9 mouse cellular contexts compared by ENCODE assay signal in genomic region chr3:157232723-157233122, GRCm38 (mm10).
DNase-seq lines count a peak whose midpoint lies in the region; ATAC-seq and TF ChIP-seq lines count a peak whose summit lies in the region.
"Had no signal": no experiment of that assay in that cellular context is flagged by ENCODE, and none has a peak within 500 bp of the region (broad histone marks: within the 10 kb centered on the region; RNA-seq: fewer than 3 reads in every experiment).

No protein-coding gene starts in this region.

- no peaks in the 10 kb centered on the region for H3K4me1 ChIP-seq in liver, embryonic 14.5 days (replicated peaks; ENCODE audit: control insufficient read depth in 2 of 2, insufficient read depth in 2 of 2, low read length in 1 of 2)
- H3K4me1 ChIP-seq in bone marrow, adult 2 months (ENCODE audit: control insufficient read depth, insufficient read depth, low read length) = no peaks in the 10 kb centered on the region
- H3K4me1 ChIP-seq in embryonic facial prominence, embryonic 14.5 days (ENCODE audit: control insufficient read depth, insufficient read depth, low read length) = no peaks in the 10 kb centered on the region
- H3K4me1 ChIP-seq: liver, embryonic 13.5 days had no signal

- no peak for DNase-seq in liver, embryonic 14.5 days (ENCODE audit: low read depth in 3 of 3, low spot score in 3 of 3)
- no peak for DNase-seq in liver
- DNase-seq in embryonic facial prominence, embryonic 14.5 days (ENCODE audit: low spot score) = peak; percentile 80
- peak; percentile 56 for DNase-seq in kidney, adult 9 months
- no peak for DNase-seq in spleen, adult 18-20 months
- DNase-seq: liver, embryonic 13.5 days had no signal

- no peak overlapping the region for H3K4me3 ChIP-seq in liver, embryonic 14.5 days (ENCODE audit: insufficient read depth in 1 of 2, low read depth in 2 of 2, low read length in 2 of 2)
- no peak overlapping the region for H3K4me3 ChIP-seq in bone marrow, adult 2 months (replicated peaks; ENCODE audit: control insufficient read depth, low read depth, low read length)
- no peak overlapping the region for H3K4me3 ChIP-seq in embryonic facial prominence, embryonic 14.5 days (ENCODE audit: low read depth, low read length)
- H3K4me3 ChIP-seq: liver, embryonic 13.5 days had no signal

- 27% methylated on average over 5 of the region's 5 CpGs for WGBS in liver, embryonic 14.5 days (ENCODE audit: insufficient replicate concordance)
- WGBS in bone marrow, adult 2 months = 32% methylated on average over 5 of the region's 5 CpGs
- 16% methylated on average over 5 of the region's 5 CpGs for WGBS in embryonic facial prominence, embryonic 14.5 days

- TF ChIP-seq POLR2A in bone marrow, adult 2 months (IDR thresholded peaks at IDR 0.05; ENCODE audit: borderline replicate concordance, control insufficient read depth, low read depth, low read length) = no peak

- no peak for ATAC-seq in liver, embryonic 14.5 days (ENCODE audit: insufficient read depth)
- ATAC-seq in embryonic facial prominence, embryonic 14.5 days (ENCODE audit: low read depth) = peak; percentile 60; the same call in 1 of the 2 replicates
- peak; percentile 55 for ATAC-seq in megakaryocyte, adult 5-6 weeks (ENCODE audit: poor library complexity, severe bottlenecking)
- no peak for ATAC-seq in activated CD4-positive, CD25-positive, alpha-beta regulatory T cell, adult 4 months

- no peaks in the 10 kb centered on the region for H3K36me3 ChIP-seq in liver, embryonic 14.5 days (replicated peaks; ENCODE audit: control insufficient read depth, insufficient read depth, low read depth)
- H3K36me3 ChIP-seq in embryonic facial prominence, embryonic 14.5 days (ENCODE audit: control insufficient read depth, insufficient read depth, low read length) = no peaks in the 10 kb centered on the region
- H3K36me3 ChIP-seq: liver, embryonic 13.5 days had no signal

- no peak for TF ChIP-seq EP300 in liver, embryonic 14.5 days (IDR thresholded peaks at IDR 0.05; ENCODE audit: low read depth)

- H3K27ac ChIP-seq in liver, embryonic 14.5 days = no peak overlapping the region
- H3K27ac ChIP-seq in bone marrow, adult 2 months (ENCODE audit: control insufficient read depth, insufficient read depth, low read depth, low read length, poor library complexity) = no peak overlapping the region
- no peak overlapping the region for H3K27ac ChIP-seq in embryonic facial prominence, embryonic 14.5 days (replicated peaks; ENCODE audit: low read depth, low read length)
- H3K27ac ChIP-seq: liver, embryonic 13.5 days had no signal

- H3K4me2 ChIP-seq in liver, embryonic 14.5 days (ENCODE audit: low read depth) = no peak overlapping the region
- 0 out of 2 replicates have a peak overlapping the region, but pooled peaks have one; percentile 13 for H3K4me2 ChIP-seq in embryonic facial prominence, embryonic 14.5 days (ENCODE audit: low read depth, low read length)
- H3K4me2 ChIP-seq: liver, embryonic 13.5 days had no signal

- TF ChIP-seq CTCF in liver, embryonic 14.5 days (IDR thresholded peaks at IDR 0.05; ENCODE audit: low read depth) = peak; percentile 39
- 0 out of 2 replicates have a peak, but pooled peaks have one; percentile 9 for TF ChIP-seq CTCF in bone marrow, adult 2 months (IDR thresholded peaks at IDR 0.05; ENCODE audit: control insufficient read depth, insufficient read depth, low read length)

- no peaks in the 10 kb centered on the region for H3K9me3 ChIP-seq in liver, embryonic 14.5 days (ENCODE audit: control insufficient read depth, low read length)
- H3K9me3 ChIP-seq in embryonic facial prominence, embryonic 14.5 days (ENCODE audit: control insufficient read depth, low read length) = no peaks in the 10 kb centered on the region
- H3K9me3 ChIP-seq: liver, embryonic 13.5 days had no signal

- no peaks in the 10 kb centered on the region for H3K27me3 ChIP-seq in liver, embryonic 14.5 days (ENCODE audit: control insufficient read depth, insufficient read depth, low read length)
- no peaks in the 10 kb centered on the region for H3K27me3 ChIP-seq in embryonic facial prominence, embryonic 14.5 days (replicated peaks; ENCODE audit: control insufficient read depth, insufficient read depth, low read length)
- H3K27me3 ChIP-seq: liver, embryonic 13.5 days had no signal

- H3K9ac ChIP-seq in liver, embryonic 14.5 days (replicated peaks) = no peak overlapping the region
- no peak overlapping the region for H3K9ac ChIP-seq in embryonic facial prominence, embryonic 14.5 days (ENCODE audit: low read depth, low read length)
- H3K9ac ChIP-seq: liver, embryonic 13.5 days had no signal

Comparison
In these comparisons a context has a peak if more than half of its experiments do, and no peak if none do; other contexts are left out.
1. ATAC-seq: peak in embryonic facial prominence, embryonic 14.5 days (single experiment) and megakaryocyte, adult 5-6 weeks (single experiment); none in liver, embryonic 14.5 days (single experiment) and activated CD4-positive, CD25-positive, alpha-beta regulatory T cell, adult 4 months (single experiment).
2. DNase-seq: peak in embryonic facial prominence, embryonic 14.5 days (single experiment) and kidney, adult 9 months (single experiment); none in liver, embryonic 14.5 days (0 of 3), liver (single experiment) and spleen, adult 18-20 months (0 of 2).